Mouse (Mus musculus) cortical plate, adult 2 months (tissue): ENCODE measurements around the gene Adipoq.

Experiments
- CTCF ChIP-seq: fragments of 200-500 bp; IDR thresholded peaks from 2 replicates; pipeline ENCODE4 v1.5.1; 2011; ENCODE audit warnings: mild to moderate bottlenecking, control low read depth, low read length; ENCODE audit not compliant: insufficient read depth; ENCODE audit errors: extremely low read depth
- POLR2A ChIP-seq: fragments of 200-500 bp; IDR thresholded peaks from 2 replicates; pipeline ENCODE4 v1.6.1; 2011; ENCODE audit warnings: mild to moderate bottlenecking, low read length, control low read depth; ENCODE audit not compliant: insufficient read depth; ENCODE audit errors: extremely low read depth

DNA sequence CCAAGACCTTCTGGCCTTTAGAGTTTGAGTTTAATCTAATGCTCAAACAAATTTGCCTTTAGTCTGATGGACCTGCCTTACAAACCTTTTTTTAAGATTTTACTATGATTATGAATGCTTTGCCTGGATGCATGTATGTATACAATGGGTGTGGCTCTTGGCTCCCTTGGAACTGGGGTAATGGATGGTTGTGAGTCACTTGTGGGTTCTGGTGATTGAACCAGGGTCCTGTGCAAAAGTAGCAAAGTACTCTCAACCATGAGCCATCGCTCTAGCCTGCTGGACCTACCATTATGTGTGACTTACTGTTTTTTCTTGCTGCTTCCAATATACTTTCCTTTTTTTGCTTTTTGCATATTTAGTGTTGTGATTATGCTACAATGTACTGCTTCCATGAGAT, 14.0 kb upstream of the Adipoq start:
- no peak for TF ChIP-seq POLR2A
- no peak for TF ChIP-seq CTCF
